Mouse (Mus musculus) CH12.LX (cell line): ENCODE measurements around the gene Ankrd12.

ENCODE experiments used
- CTCF ChIP-seq, 2 experiments: IDR thresholded peaks in 1 of 2; conservative IDR thresholded peaks in 1 of 2; 2 replicates each; pipeline ENCODE4 v1.5.1; 2011 to 2012; ENCODE audit warnings: low read depth in 2 of 2, low read length in 2 of 2, improper control_type of control experiment in 1 of 2, inconsistent platforms in 1 of 2, mild to moderate bottlenecking in 1 of 2, moderate library complexity in 1 of 2
- NRF1 ChIP-seq: IDR thresholded peaks from 2 replicates; pipeline ENCODE4 v1.6.1; 2014; ENCODE audit warnings: low read depth, mild to moderate bottlenecking, inconsistent platforms, low read length, improper control_type of control experiment, moderate library complexity

DNA sequence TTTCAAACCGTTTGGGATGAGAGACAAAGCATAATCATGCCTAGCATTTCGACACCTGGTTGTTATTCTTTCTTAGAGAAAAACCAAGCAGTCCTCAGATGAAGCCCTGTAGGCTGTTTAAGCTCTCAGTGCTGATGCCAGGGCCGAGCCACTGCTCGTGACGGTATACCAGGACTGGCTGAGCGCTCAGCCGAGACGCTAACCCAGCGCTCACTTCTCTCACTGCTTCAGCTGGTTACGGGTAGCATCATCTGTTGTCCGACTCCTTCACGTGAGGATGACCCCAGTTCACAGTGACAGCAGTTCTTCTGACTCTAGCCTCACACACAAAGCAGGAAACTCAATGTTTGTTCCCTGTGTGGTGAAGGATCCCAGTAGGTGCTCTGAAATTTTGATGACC lies 136.7 kb downstream of the Ankrd12 start:
- no peak; the same call in 1 of the 2 replicates for TF ChIP-seq NRF1
- no peak for TF ChIP-seq CTCF (conservative IDR thresholded peaks at IDR 0.05 in 1 of 2, IDR thresholded peaks at IDR 0.05 in 1 of 2; ENCODE audit: low read depth in 2 of 2, low read length in 2 of 2)
